In the genomic region with DNA sequence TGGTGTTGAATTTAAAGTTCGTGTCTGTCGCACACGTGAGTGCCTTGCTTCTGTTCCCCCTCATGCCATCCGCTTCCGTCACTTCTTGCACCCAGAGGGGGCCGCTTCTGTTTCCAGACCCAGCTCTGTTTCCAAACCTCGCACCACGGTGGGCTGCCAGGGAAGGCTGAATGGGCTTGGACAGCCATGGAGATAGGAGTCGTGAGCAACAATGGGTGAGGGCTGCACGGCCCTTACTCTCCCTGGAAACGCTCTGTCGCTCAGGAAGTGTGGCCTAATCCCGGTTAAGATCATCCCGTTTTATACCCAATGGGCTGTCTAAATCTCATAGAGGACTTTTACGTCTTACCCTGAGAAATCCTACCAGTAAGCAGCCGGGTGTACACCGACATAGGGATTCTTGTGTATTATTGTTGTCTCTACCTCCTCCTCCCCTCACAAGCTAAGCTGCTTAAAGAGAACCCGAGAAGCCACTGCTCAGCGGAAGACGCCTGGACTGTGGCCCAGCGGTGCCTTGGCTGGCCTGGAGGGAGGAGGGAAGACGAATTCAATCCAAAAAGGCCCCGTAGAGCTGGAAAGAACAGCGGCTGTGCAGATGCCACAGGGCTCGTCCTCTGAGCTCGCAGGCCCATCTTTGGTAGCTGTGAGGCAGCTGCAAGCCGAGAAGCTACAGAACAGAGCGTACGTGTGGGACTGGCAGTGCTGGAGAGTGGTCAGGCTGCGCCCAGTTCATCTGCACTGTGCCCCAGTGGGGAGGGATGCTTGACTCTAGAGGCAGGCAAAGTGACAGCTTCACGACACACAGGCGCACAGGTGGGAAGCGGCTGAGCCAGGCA, we compare ENCODE assay signal across 9 mouse cellular contexts. TPM values are rescaled to one million over a fixed set of nuclear protein-coding genes. Genes with fewer than 3 reads are reported as not detected.
DNase-seq lines count a peak whose midpoint lies in the region; ATAC-seq lines count a peak whose summit lies in the region.
"Had no signal": no experiment of that assay in that cellular context is flagged by ENCODE, and none has a peak within 500 bp of the region (broad histone marks: within the 10 kb centered on the region; RNA-seq: fewer than 3 reads in every experiment).

No protein-coding gene starts in this region.

- 0 out of 2 replicates have a peak, but pooled peaks cover 3% of the 10 kb centered on the region for H3K27me3 ChIP-seq in midbrain, embryonic 13.5 days

- H3K9ac ChIP-seq in midbrain, embryonic 13.5 days (replicated peaks) = peak overlapping the region; percentile 40; the same call in 1 of the 2 replicates

- no peak overlapping the region for H3K4me3 ChIP-seq in midbrain, embryonic 13.5 days (replicated peaks)

- 14% methylated on average over 33 of the region's 33 CpGs for WGBS in midbrain, embryonic 13.5 days

- H3K36me3 ChIP-seq in midbrain, embryonic 13.5 days = no peaks in the 10 kb centered on the region

- peak overlapping the region; percentile 75 for H3K27ac ChIP-seq in midbrain, embryonic 13.5 days
- H3K27ac ChIP-seq: macrophage had no signal

- H3K9me3 ChIP-seq in midbrain, embryonic 13.5 days = no peaks in the 10 kb centered on the region

- peak; percentile 46 to 57 for DNase-seq in kidney, postnatal 4 days
- no peak for DNase-seq in kidney, adult 9 months
- peak; percentile 21 to 26 for DNase-seq in cerebellum, postnatal 36 days
- DNase-seq in gastrocnemius, postnatal 10 days = peak; percentile 74
- no peak for DNase-seq in adrenal gland, postnatal 10 days
- no peak for DNase-seq in layer of hippocampus, adult 18-20 months (ENCODE audit: low spot score in 2 of 2)
- no peak for DNase-seq in urinary bladder, adult 2 months (ENCODE audit: low spot score)

- H3K4me2 ChIP-seq in midbrain, embryonic 13.5 days (replicated peaks) = peak overlapping the region; percentile 46

- peak; percentile 90 for ATAC-seq in midbrain, embryonic 13.5 days

- H3K4me1 ChIP-seq in midbrain, embryonic 13.5 days (replicated peaks) = peaks cover 55% of the 10 kb centered on the region

RNA-seq across cellular contexts. Expression of gene Alg14, which starts 58.0 kb away (rescaled TPM):
- 10 to 100 TPM; 11.0 to 12.1 TPM for total RNA-seq in gastrocnemius, postnatal 10 days (2021)
- polyA plus RNA-seq in midbrain, embryonic 13.5 days (2015; fragmentation: Nextera tagmentation; extraction: Ambion mirVana) = 31.7 and 34.0 TPM in 2 replicates
- 10 to 100 TPM; 27.4 to 31.3 TPM for total RNA-seq in adrenal gland, postnatal 10 days (2021)
- total RNA-seq in layer of hippocampus, adult 18-20 months (2021) = 10 to 100 TPM; 16.0 to 17.5 TPM
- 25.0 TPM in 2 replicates for polyA plus RNA-seq in urinary bladder, adult 2 months (2012; rRNA removed)

Comparison
In these comparisons a context has a peak if more than half of its experiments do, and no peak if none do; other contexts are left out.
1. DNase-seq: peak in kidney, postnatal 4 days (2 of 2), cerebellum, postnatal 36 days (2 of 2) and gastrocnemius, postnatal 10 days (single experiment); none in kidney, adult 9 months (single experiment), adrenal gland, postnatal 10 days (single experiment), layer of hippocampus, adult 18-20 months (0 of 2) and urinary bladder, adult 2 months (single experiment).